Mouse (Mus musculus) cerebellum, adult 2 months (tissue): Measurements from ENCODE around the gene Lingo3.
"Not testable (repeated sequence)": the region's sequence is repeated elsewhere in the genome, so short reads cannot be mapped to it uniquely, and the experiment has no call there.

Experiments
- CTCF ChIP-seq: fragments of 200-500 bp; IDR thresholded peaks from 2 replicates; pipeline ENCODE4 v1.5.1; 2011; ENCODE audit warnings: low read depth, mild to moderate bottlenecking, control low read depth, low read length, moderate library complexity, borderline replicate concordance; ENCODE audit not compliant: insufficient read depth
- POLR2A ChIP-seq: fragments of 200-500 bp; IDR thresholded peaks from 2 replicates; pipeline ENCODE4 v1.6.1; 2011; ENCODE audit warnings: low read length, control low read depth, borderline replicate concordance; ENCODE audit not compliant: insufficient read depth

GRCm38 (mm10) chr10:80817955-80818354 lies 25.9 kb downstream of the Lingo3 start:
- TF ChIP-seq CTCF, POLR2A: not testable (repeated sequence)
